Mouse (Mus musculus): ENCODE measurements around the gene Rhox3c.
"Not testable (repeated sequence)": the region's sequence is repeated elsewhere in the genome, so short reads cannot be mapped to it uniquely, and the experiment has no call there.

Gene Rhox3c

GRCm38 (mm10) chrX:37458285-37458684, at the start of gene Rhox3c:
Gene Rhox3c (plus strand): TSS chrX:37458585.
- not testable (repeated sequence) for DNase-seq (ENCODE audit: low spot score)

DNA sequence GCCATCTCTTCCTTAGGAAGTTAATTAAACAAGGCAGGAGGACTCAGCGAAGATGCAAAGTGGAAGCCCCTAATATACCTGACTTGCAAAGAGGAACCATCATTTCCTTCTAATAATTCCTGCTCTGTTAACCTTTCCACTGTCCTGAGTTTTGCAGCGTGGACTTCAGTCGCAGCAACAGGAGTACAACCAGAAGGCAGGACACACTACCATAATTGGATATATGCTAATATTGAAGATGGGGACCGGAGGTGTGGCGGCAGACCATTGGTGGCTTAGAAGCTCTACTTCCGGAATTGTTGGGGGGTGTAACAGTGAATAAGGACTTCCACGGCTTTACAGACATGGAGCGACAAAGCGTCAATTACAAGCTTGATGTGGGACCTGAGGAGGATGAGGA, 46.6 kb upstream of the Rhox3c start, which contains the start of gene Rhox2b:
Gene Rhox2b, plus strand, starts transcription at position 301 of the 400 bp plus-strand sequence.
- not testable (repeated sequence) for DNase-seq (ENCODE audit: low spot score)

GRCm38 (mm10) chrX:37432194-37432593, 26.2 kb upstream of the Rhox3c start, which contains the start of gene Rhox4b:
Gene Rhox4b (plus strand): TSS chrX:37432494.
- DNase-seq (ENCODE audit: low spot score) = not testable (repeated sequence)

- not testable (repeated sequence) for DNase-seq (ENCODE audit: low spot score)
These were observed 5.0 kb upstream of the Rhox3c start, which contains the start of gene Rhox2c for GRCm38 (mm10) chrX:37453380-37453779. Gene Rhox2c (plus strand): TSS chrX:37453680.

DNA sequence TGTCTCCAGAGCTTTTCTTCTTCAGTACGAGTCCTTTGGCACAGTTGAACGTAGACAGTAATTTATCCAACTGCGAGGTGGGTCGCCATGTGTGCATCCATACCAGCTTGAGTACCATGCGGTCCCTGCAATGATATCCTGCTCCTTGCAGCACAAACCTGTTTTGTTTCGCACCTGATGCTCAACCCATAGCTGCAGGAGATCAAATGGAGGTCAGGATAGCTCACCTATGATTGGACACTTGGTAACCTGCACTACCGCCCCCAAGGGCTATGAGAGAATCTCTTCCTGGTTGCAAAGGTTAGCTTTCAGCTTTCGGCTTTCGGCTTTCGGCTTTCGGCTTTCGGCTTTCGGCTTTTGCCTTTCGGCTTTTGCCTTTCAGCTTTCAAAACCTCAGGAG, 21.7 kb downstream of the Rhox3c start, which contains the start of gene Rhox4c:
Gene Rhox4c, plus strand, starts transcription at position 301 of the 400 bp plus-strand sequence.
- not testable (repeated sequence) for DNase-seq (ENCODE audit: low spot score)

GRCm38 (mm10) chrX:37514059-37514458, 55.7 kb downstream of the Rhox3c start, which contains the start of gene Rhox4d:
Gene Rhox4d (plus strand): TSS chrX:37514359.
- DNase-seq (ENCODE audit: low spot score) = not testable (repeated sequence)

Measured in c-Kit-positive CD71-positive TER-119-positive erythroid progenitor cells, embryonic 14.5 days (primary cell).